Mouse (Mus musculus) heart, adult 10 weeks (tissue): Measurements from ENCODE around the gene Ubr2. TPM values are rescaled to one million over a fixed set of nuclear protein-coding genes. Genes with fewer than 3 reads are reported as not detected.

Source experiments
- polyA plus RNA-seq: library from polyadenylated mRNA; stranded (reverse); fragments of 350-450 nt; fragmentation: Illumina TruSeq; extraction: RNeasy Lipid Tissue Mini Kit (QIAGEN cat#74804); gene quantifications from one replicate; pipeline ENCODE4 v1.2.3, GENCODE M21; 2014; ENCODE audit warnings: low read depth, low replicate concordance

Ubr2 gene
- 48.3 TPM for polyA plus RNA-seq

DNA sequence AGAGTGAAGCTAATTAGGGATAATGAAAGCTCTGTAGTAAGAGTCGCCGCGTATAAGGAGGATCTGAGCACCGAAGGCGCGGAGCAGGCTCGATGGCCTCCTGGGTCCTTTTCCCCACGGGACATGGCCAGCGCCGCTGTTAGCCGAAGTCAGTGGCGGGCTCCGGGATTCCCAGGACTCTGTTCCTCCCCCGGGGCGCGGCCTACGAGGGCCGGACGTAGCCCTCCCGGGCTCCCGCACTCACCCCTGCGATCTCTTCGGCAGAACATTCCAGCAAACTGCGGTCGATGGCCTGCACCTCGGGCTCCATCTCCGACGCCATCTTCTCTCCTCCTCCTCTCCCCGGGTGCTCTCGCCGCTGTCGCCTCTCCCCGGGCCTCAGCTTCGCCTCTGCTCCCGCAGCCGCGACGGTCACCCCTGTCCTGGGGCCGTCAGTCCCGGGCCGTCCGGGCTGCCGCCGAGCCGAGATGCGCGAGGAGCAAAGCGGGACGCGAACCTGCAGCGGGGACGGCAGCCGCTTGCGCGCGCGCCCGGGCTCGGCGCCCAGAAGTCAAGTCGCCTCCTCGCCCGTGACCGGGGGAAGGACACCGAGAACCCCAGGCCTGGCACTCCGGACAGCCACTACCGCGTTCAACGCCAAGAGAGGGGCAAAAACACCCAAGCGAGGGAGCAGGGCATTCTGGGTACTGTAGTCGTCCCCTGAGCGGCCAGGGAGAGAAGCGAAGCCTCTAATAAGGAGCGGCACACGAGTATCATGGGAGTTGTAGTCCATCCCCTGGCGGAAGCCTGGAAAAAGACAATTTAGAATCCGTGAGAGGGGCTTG, at the start of gene Ubr2:
Gene Ubr2, minus strand, starts transcription at position 659 of the 824 bp plus-strand sequence.

DNA sequence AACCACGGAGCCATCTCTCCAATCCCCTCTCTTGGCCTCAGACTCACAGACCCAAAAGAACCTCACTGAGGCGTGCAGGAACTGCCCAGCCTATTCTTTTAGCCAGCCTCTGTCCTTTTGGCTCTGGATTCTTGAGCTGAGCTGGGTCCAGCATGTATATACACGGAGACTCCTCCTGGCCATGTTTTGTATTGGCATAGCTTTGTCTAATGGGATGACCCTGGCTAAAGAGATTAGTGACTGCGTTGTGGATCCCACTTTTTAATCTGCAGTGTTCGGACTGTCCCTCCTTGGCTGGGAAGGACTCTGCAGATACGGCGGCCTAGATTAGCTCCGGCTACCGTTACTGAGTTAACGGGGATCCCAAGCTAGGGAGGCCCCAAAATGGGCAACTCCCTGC, 100.2 kb downstream of the Ubr2 start, which contains the start of gene Prph2:
Gene Prph2, plus strand, starts transcription at position 274 of the 400 bp plus-strand sequence.

DNA sequence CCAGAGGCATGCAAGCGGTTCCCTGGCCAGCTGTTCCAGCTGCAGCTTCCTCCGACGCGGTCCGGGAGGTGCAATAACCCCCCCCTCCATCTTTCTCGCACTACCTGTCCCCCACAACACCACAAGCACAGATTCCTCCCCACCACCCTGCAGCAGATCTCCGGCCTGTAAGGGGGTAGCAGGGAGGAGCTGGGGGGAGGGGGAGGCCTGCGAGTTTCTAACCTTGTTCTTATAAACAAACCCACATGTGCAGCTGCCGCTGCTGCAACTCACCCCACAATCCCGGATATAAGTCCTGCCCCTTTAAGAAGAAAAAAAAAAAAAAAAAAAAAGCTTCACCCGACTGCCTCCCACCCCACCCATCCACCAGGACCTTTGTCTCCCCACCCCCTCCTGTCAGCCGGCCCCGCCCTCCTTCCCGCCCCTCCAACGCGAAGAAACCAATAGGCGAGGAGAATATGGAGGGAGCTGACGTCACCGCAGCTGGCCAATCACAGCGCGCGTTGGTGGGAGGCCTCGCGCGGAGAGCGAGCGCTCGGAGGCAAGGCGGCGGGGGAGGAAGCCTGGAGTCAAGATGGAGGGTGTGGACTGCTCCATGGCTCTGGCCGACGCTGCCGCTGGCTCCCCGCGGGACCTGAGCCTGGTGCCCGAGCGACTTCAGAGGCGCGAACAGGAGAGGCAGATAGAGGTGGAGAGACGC, 120.1 kb downstream of the Ubr2 start, which contains the start of gene Tbcc:
Gene Tbcc, plus strand, starts transcription at position 569 of the 700 bp plus-strand sequence.

Other genes with a start within 250 kb of the Ubr2 start
- not detected for gene Ptcra, start 246.8 kb downstream of the Ubr2 start, polyA plus RNA-seq
- 32.7 TPM for gene 2310039H08Rik, start 237.9 kb downstream of the Ubr2 start, polyA plus RNA-seq
- 54.9 TPM for gene Rpl7l1, start 227.9 kb downstream of the Ubr2 start, polyA plus RNA-seq
- gene Bicral, start 152.1 kb downstream of the Ubr2 start, polyA plus RNA-seq = 10.0 TPM
- gene Tbcc, start 119.9 kb downstream of the Ubr2 start, polyA plus RNA-seq = 17.7 TPM
- not detected for gene Prph2, start 100.1 kb downstream of the Ubr2 start, polyA plus RNA-seq